8 mouse cellular contexts compared by ENCODE assay signal in the genomic region with DNA sequence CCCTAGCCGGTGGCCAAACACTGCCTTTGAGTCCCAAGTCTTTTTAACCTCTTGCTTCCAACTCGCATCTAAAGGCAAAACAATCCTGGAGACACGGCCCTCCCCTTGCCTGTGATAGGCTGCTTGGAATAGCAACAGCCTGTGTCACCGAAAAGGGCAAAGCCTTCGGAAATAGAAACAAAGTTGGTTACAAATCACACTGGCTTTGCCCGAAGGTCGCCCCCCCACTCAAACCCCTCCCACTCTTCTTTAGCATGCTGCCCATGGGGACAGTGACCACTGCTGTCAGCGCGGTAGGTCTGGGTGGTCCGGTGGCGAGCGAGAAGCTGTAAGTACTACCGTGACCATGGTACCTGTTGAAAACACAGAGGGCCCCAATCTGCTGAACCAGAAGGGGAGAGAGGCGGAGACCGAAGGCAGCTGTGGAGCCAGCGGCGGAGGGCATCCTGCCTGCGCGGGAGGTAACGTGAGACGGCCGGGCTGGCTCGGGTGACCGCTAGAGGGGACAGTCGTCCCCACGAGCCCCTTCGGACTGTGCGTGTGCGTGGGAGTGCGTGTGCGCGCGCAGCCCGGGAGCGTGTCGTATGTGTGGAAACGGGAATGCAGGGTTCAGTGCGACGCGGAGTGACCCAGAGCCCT. TPM values are rescaled to one million over a fixed set of nuclear protein-coding genes. Genes with fewer than 3 reads are reported as not detected.
DNase-seq lines count a peak whose midpoint lies in the region; ATAC-seq lines count a peak whose summit lies in the region.

Gene Slc2a12, plus strand, starts transcription at position 159 of the 639 bp plus-strand sequence.

- intact Hi-C loops in heart, postnatal 36 days (cut with DNase I) = no loop called here

- no peaks in the 10 kb centered on the region for H3K9me3 ChIP-seq in liver, embryonic 15.5 days (replicated peaks)
- peaks cover 11% of the 10 kb centered on the region; the same call in 1 of the 2 replicates for H3K9me3 ChIP-seq in neural tube, embryonic 12.5 days

- no peak within 1 kb of the TSS for H3K9ac ChIP-seq in liver, embryonic 15.5 days
- peak within 1 kb of the TSS; percentile 48 for H3K9ac ChIP-seq in neural tube, embryonic 12.5 days

- no peaks in the 10 kb centered on the region for H3K36me3 ChIP-seq in liver, embryonic 15.5 days (replicated peaks)
- no peaks in the 10 kb centered on the region for H3K36me3 ChIP-seq in neural tube, embryonic 12.5 days

- H3K4me3 ChIP-seq in liver, embryonic 15.5 days (replicated peaks) = peak within 1 kb of the TSS; percentile 46
- H3K4me3 ChIP-seq in neural tube, embryonic 12.5 days = peak within 1 kb of the TSS; percentile 40

- ATAC-seq in frontal cortex, adult (ENCODE audit: low TSS enrichment) = peak; percentile 82
- ATAC-seq in liver, embryonic 15.5 days (ENCODE audit: insufficient read depth) = peak; percentile 42
- ATAC-seq in neural tube, embryonic 12.5 days (ENCODE audit: low FRiP score, low read depth) = peak; percentile 83

- H3K27me3 ChIP-seq in liver, embryonic 15.5 days = no peaks in the 10 kb centered on the region
- no peaks in the 10 kb centered on the region for H3K27me3 ChIP-seq in neural tube, embryonic 12.5 days (replicated peaks)

- no peak within 1 kb of the TSS for H3K27ac ChIP-seq in liver, embryonic 15.5 days (replicated peaks)
- H3K27ac ChIP-seq in neural tube, embryonic 12.5 days = no peak within 1 kb of the TSS

- WGBS in liver, embryonic 15.5 days (ENCODE audit: insufficient replicate concordance) = 6% methylated on average over 40 of the region's 40 CpGs
- 5% methylated on average over 40 of the region's 40 CpGs for WGBS in neural tube, embryonic 12.5 days

- DNase-seq in Muller cell, postnatal 12 days (ENCODE audit: inconsistent ontology term) = peak; percentile 80
- peak; percentile 58 for DNase-seq in cerebellum, adult 9-10 months
- DNase-seq in heart, postnatal 36 days = peak; percentile 63 to 71
- peak; percentile 59 for DNase-seq in layer of hippocampus, adult 11-12 months (ENCODE audit: low spot score)
- DNase-seq in thymus, adult 18-20 months = peak; percentile 11 to 12

- H3K4me1 ChIP-seq in liver, embryonic 15.5 days (replicated peaks) = no peaks in the 10 kb centered on the region
- 0 out of 2 replicates have a peak, but pooled peaks cover 8% of the 10 kb centered on the region for H3K4me1 ChIP-seq in neural tube, embryonic 12.5 days

- peak within 1 kb of the TSS; percentile 65 for H3K4me2 ChIP-seq in liver, embryonic 15.5 days
- H3K4me2 ChIP-seq in neural tube, embryonic 12.5 days (replicated peaks) = peak within 1 kb of the TSS; percentile 84

RNA-seq across cellular contexts. Expression of gene Slc2a12, which starts in this region (rescaled TPM):
- 10 to 100 TPM; 17.1 to 19.0 TPM for total RNA-seq in heart, postnatal 36 days (2021)
- 0.05 and 0.23 TPM in 2 replicates for polyA plus RNA-seq in liver, embryonic 15.5 days (2015; fragmentation: Nextera tagmentation; extraction: Ambion mirVana)
- polyA plus RNA-seq in neural tube, embryonic 12.5 days (2016; fragmentation: Nextera tagmentation; extraction: Ambion mirVana) = 0.87 and 0.98 TPM in 2 replicates

Comparison
In these comparisons a context has a peak if more than half of its experiments do, and no peak if none do; other contexts are left out.
1. Peak in ATAC-seq, H3K4me3 ChIP-seq and H3K4me2 ChIP-seq in liver, embryonic 15.5 days; RNA of the gene not detected or under 1 TPM.
2. Peak in ATAC-seq, H3K4me3 ChIP-seq, H3K9ac ChIP-seq and H3K4me2 ChIP-seq in neural tube, embryonic 12.5 days; RNA of the gene not detected or under 1 TPM.
3. DNase-seq: peak in every context shown above with its lines; median percentile 80 in Muller cell, postnatal 12 days; 67 in heart, postnatal 36 days; 59 in layer of hippocampus, adult 11-12 months; 58 in cerebellum, adult 9-10 months; 12 in thymus, adult 18-20 months.